ENCODE assay signal across 15 mouse cellular contexts in the genomic region with DNA sequence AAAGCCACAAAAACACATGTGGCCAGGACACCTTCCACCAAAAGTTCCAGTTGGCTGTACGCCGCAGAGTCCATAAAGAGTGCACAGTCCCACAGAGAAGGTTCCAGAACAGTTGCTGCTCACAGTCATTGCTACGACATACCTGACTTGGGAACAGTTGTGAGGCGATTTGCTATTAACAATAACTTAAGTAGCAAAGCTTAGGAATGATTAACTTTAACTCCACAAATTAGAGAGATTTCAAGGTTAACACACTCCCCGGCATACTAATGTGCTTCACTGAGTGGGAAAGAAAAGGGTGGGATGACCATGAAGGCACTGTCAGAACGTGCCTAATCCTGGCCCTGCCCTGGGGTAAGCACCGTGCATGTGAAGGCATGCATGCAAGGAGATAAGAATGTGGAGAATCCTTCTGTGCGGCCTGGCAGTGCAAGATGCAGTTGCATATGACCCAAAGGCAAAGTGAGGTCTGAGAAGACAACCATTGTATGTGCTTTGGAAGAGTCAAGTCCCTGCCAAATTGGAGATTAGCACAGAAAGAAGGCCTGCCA. TPM values are rescaled to one million over a fixed set of nuclear protein-coding genes. Genes with fewer than 3 reads are reported as not detected.
DNase-seq lines count a peak whose midpoint lies in the region; ATAC-seq lines count a peak whose summit lies in the region.
"Had no signal": no experiment of that assay in that cellular context is flagged by ENCODE, and none has a peak within 500 bp of the region (broad histone marks: within the 10 kb centered on the region; RNA-seq: fewer than 3 reads in every experiment).

No protein-coding gene starts in this region.

- WGBS in embryonic facial prominence, embryonic 10.5 days: 81% methylated on average over 8 of the region's 8 CpGs
- WGBS in embryonic facial prominence, embryonic 15.5 days: 62% methylated on average over 8 of the region's 8 CpGs

- no peak overlapping the region for H3K9ac ChIP-seq in embryonic facial prominence, embryonic 15.5 days
- H3K9ac ChIP-seq: forebrain, embryonic 13.5 days; limb, embryonic 13.5 days; liver, embryonic 15.5 days had no signal

- no peaks in the 10 kb centered on the region for H3K9me3 ChIP-seq in embryonic facial prominence, embryonic 10.5 days
- H3K9me3 ChIP-seq in embryonic facial prominence, embryonic 15.5 days (replicated peaks): no peaks in the 10 kb centered on the region
- H3K9me3 ChIP-seq: forebrain, embryonic 13.5 days; limb, embryonic 13.5 days; liver, embryonic 15.5 days had no signal

- H3K4me2 ChIP-seq in embryonic facial prominence, embryonic 15.5 days (replicated peaks): no peak overlapping the region
- H3K4me2 ChIP-seq: forebrain, embryonic 13.5 days; limb, embryonic 13.5 days; liver, embryonic 15.5 days had no signal

- H3K27me3 ChIP-seq in embryonic facial prominence, embryonic 10.5 days (replicated peaks; ENCODE audit: low read depth, poor library complexity, severe bottlenecking): no peaks in the 10 kb centered on the region
- H3K27me3 ChIP-seq in embryonic facial prominence, embryonic 15.5 days: no peaks in the 10 kb centered on the region
- H3K27me3 ChIP-seq: forebrain, embryonic 13.5 days; limb, embryonic 13.5 days; liver, embryonic 15.5 days had no signal

- H3K36me3 ChIP-seq in embryonic facial prominence, embryonic 10.5 days (replicated peaks): no peaks in the 10 kb centered on the region
- no peaks in the 10 kb centered on the region for H3K36me3 ChIP-seq in embryonic facial prominence, embryonic 15.5 days
- H3K36me3 ChIP-seq: limb, embryonic 13.5 days; liver, embryonic 15.5 days had no signal

- H3K4me3 ChIP-seq in embryonic facial prominence, embryonic 10.5 days: no peak overlapping the region
- H3K4me3 ChIP-seq in embryonic facial prominence, embryonic 15.5 days (replicated peaks): no peak overlapping the region
- H3K4me3 ChIP-seq: forebrain, embryonic 13.5 days; limb, embryonic 13.5 days; liver, embryonic 15.5 days had no signal

- 0 out of 2 replicates have a peak, but pooled peaks have one; percentile 51 for ATAC-seq in embryonic facial prominence, embryonic 15.5 days (ENCODE audit: insufficient number of reproducible peaks, low FRiP score, low TSS enrichment, low read depth)
- ATAC-seq: forebrain, embryonic 13.5 days; midbrain, embryonic 16.5 days had no signal

- H3K4me1 ChIP-seq in embryonic facial prominence, embryonic 10.5 days: no peaks in the 10 kb centered on the region; the same call in 1 of the 2 replicates
- H3K4me1 ChIP-seq in embryonic facial prominence, embryonic 15.5 days: peaks cover 2% of the 10 kb centered on the region
- H3K4me1 ChIP-seq: liver, embryonic 15.5 days had no signal

- DNase-seq in embryonic facial prominence, embryonic 10.5 days (ENCODE audit: low spot score): peak; percentile 33
- DNase-seq in kidney, adult 9 months: peak; percentile 91
- peak; percentile 80 to 85 for DNase-seq in kidney, postnatal 25 days
- no peak for DNase-seq in embryo, embryonic 9.5 days (ENCODE audit: extremely low spot score)
- DNase-seq in cerebellum, postnatal 14 days: no peak
- DNase-seq in spleen, postnatal 10 days (ENCODE audit: low spot score in 2 of 2): no peak
- DNase-seq: adrenal gland, postnatal 10 days; cerebellum, postnatal 10 days; gastrocnemius, postnatal 36 days; thymus, postnatal 36 days had no signal

- H3K27ac ChIP-seq in embryonic facial prominence, embryonic 10.5 days (replicated peaks): no peak overlapping the region
- no peak overlapping the region; the same call in 1 of the 2 replicates for H3K27ac ChIP-seq in embryonic facial prominence, embryonic 15.5 days (replicated peaks)
- H3K27ac ChIP-seq: forebrain, embryonic 13.5 days; liver, embryonic 15.5 days had no signal

RNA-seq across cellular contexts. Expression of gene Galnt18, which starts 8.5 kb away (rescaled TPM):
- 8.8 and 9.9 TPM in 2 replicates for polyA plus RNA-seq in embryonic facial prominence, embryonic 10.5 days (2016; fragmentation: Nextera tagmentation; extraction: Ambion mirVana)
- polyA plus RNA-seq in embryonic facial prominence, embryonic 15.5 days (2015; fragmentation: Nextera tagmentation; extraction: Ambion mirVana): 30.0 and 30.3 TPM in 2 replicates

Comparison
In these comparisons a context has a peak if more than half of its experiments do, and no peak if none do; other contexts are left out.
1. DNase-seq: peak in embryonic facial prominence, embryonic 10.5 days (single experiment), kidney, adult 9 months (single experiment) and kidney, postnatal 25 days (2 of 2); none in embryo, embryonic 9.5 days (single experiment), cerebellum, postnatal 14 days (0 of 2) and spleen, postnatal 10 days (0 of 2).